Mouse (Mus musculus): ENCODE results near the gene Dusp16. TPM values are rescaled to one million over a fixed set of nuclear protein-coding genes. Genes with fewer than 3 reads are reported as not detected.
"Not testable (repeated sequence)": the region's sequence is repeated elsewhere in the genome, so short reads cannot be mapped to it uniquely, and the experiment has no call there.

Gene Dusp16
- polyA plus RNA-seq, 2 experiments = 3.7 to 4.1 TPM

GRCm38 (mm10) chr6:134685515-134685914 lies 106.9 kb downstream of the Dusp16 start:
- 0 out of 4 replicates have a peak, but pooled peaks cover 0 to 2% of the 10 kb centered on the region in 2 experiments for H3K4me1 ChIP-seq (replicated peaks; ENCODE audit: control insufficient read depth in 2 of 2, insufficient read depth in 2 of 2, low read length in 1 of 2)
- WGBS (ENCODE audit: insufficient replicate concordance) = 77% methylated on average over 6 of the region's 6 CpGs
- TF ChIP-seq CTCF (IDR thresholded peaks at IDR 0.05; ENCODE audit: low read depth) (no peak), EP300 (IDR thresholded peaks at IDR 0.05; ENCODE audit: low read depth) (no peak)
- H3K36me3 ChIP-seq (replicated peaks; ENCODE audit: control insufficient read depth, insufficient read depth, low read depth) = no peaks in the 10 kb centered on the region
- H3K27ac ChIP-seq = no peak overlapping the region
- no peak overlapping the region for H3K4me2 ChIP-seq (ENCODE audit: low read depth)
- H3K9me3 ChIP-seq (ENCODE audit: control insufficient read depth, low read length) = no peaks in the 10 kb centered on the region
- no peak overlapping the region for H3K9ac ChIP-seq (replicated peaks)
- H3K4me3 ChIP-seq (ENCODE audit: insufficient read depth in 1 of 2, low read depth in 2 of 2, low read length in 2 of 2) = no peak overlapping the region
- H3K27me3 ChIP-seq (ENCODE audit: control insufficient read depth, insufficient read depth, low read length) = no peaks in the 10 kb centered on the region
- no peak for DNase-seq (ENCODE audit: low read depth in 3 of 3, low spot score in 3 of 3)
- ATAC-seq (ENCODE audit: insufficient read depth) = no peak

GRCm38 (mm10) chr6:134685040-134685439 lies 107.4 kb downstream of the Dusp16 start:
- Histone ChIP-seq H3K27ac (no peak overlapping the region), H3K4me1 (replicated peaks; ENCODE audit: control insufficient read depth in 2 of 2, insufficient read depth in 2 of 2, low read length in 1 of 2) (0 out of 4 replicates have a peak, but pooled peaks cover 0 to 2% of the 10 kb centered on the region in 2 experiments), H3K27me3 (ENCODE audit: control insufficient read depth, insufficient read depth, low read length) (no peaks in the 10 kb centered on the region), H3K9me3 (ENCODE audit: control insufficient read depth, low read length) (no peaks in the 10 kb centered on the region), H3K36me3 (replicated peaks; ENCODE audit: control insufficient read depth, insufficient read depth, low read depth) (no peaks in the 10 kb centered on the region), H3K9ac (replicated peaks) (no peak overlapping the region), H3K4me3 (ENCODE audit: insufficient read depth in 1 of 2, low read depth in 2 of 2, low read length in 2 of 2) (no peak overlapping the region), H3K4me2 (ENCODE audit: low read depth) (no peak overlapping the region)
- TF ChIP-seq EP300 (IDR thresholded peaks at IDR 0.05; ENCODE audit: low read depth) = no peak
- no peak for TF ChIP-seq CTCF (IDR thresholded peaks at IDR 0.05; ENCODE audit: low read depth)
- DNase-seq (ENCODE audit: low read depth in 3 of 3, low spot score in 3 of 3) (no peak), ATAC-seq (ENCODE audit: insufficient read depth) (no peak)
- 40% methylated on average over 2 of the region's 2 CpGs for WGBS (ENCODE audit: insufficient replicate concordance)

- no peak overlapping the region for H3K4me2 ChIP-seq (ENCODE audit: low read depth)
- H3K27ac ChIP-seq = no peak overlapping the region
- WGBS (ENCODE audit: insufficient replicate concordance) = 66% methylated on average over 6 of the region's 6 CpGs
- no peak overlapping the region for H3K9ac ChIP-seq (replicated peaks)
- ATAC-seq (ENCODE audit: insufficient read depth) (no peak), DNase-seq (ENCODE audit: low read depth in 3 of 3, low spot score in 3 of 3) (no peak)
- no peak for TF ChIP-seq EP300 (IDR thresholded peaks at IDR 0.05; ENCODE audit: low read depth)
- no peak for TF ChIP-seq CTCF (IDR thresholded peaks at IDR 0.05; ENCODE audit: low read depth)
- no peak overlapping the region for H3K4me3 ChIP-seq (ENCODE audit: insufficient read depth in 1 of 2, low read depth in 2 of 2, low read length in 2 of 2)
- no peaks in the 10 kb centered on the region for H3K27me3 ChIP-seq (ENCODE audit: control insufficient read depth, insufficient read depth, low read length)
- H3K4me1 ChIP-seq (replicated peaks; ENCODE audit: control insufficient read depth in 2 of 2, insufficient read depth in 2 of 2, low read length in 1 of 2) = 0 out of 4 replicates have a peak, but pooled peaks cover 0 to 2% of the 10 kb centered on the region in 2 experiments
- no peaks in the 10 kb centered on the region for H3K9me3 ChIP-seq (ENCODE audit: control insufficient read depth, low read length)
- no peaks in the 10 kb centered on the region for H3K36me3 ChIP-seq (replicated peaks; ENCODE audit: control insufficient read depth, insufficient read depth, low read depth)
These were observed 108.0 kb downstream of the Dusp16 start for GRCm38 (mm10) chr6:134684354-134684915.

GRCm38 (mm10) chr6:134679330-134679729 lies 113.1 kb downstream of the Dusp16 start:
- not testable (repeated sequence) for H3K4me1 ChIP-seq (replicated peaks; ENCODE audit: control insufficient read depth in 2 of 2, insufficient read depth in 2 of 2, low read length in 1 of 2); H3K4me3 ChIP-seq (ENCODE audit: insufficient read depth in 1 of 2, low read depth in 2 of 2, low read length in 2 of 2); H3K9me3 ChIP-seq (ENCODE audit: control insufficient read depth, low read length); H3K27me3 ChIP-seq (ENCODE audit: control insufficient read depth, insufficient read depth, low read length); H3K27ac ChIP-seq; H3K36me3 ChIP-seq (replicated peaks; ENCODE audit: control insufficient read depth, insufficient read depth, low read depth); H3K9ac ChIP-seq (replicated peaks); DNase-seq (ENCODE audit: low read depth in 3 of 3, low spot score in 3 of 3); H3K4me2 ChIP-seq (ENCODE audit: low read depth); ATAC-seq (ENCODE audit: insufficient read depth)
- WGBS (ENCODE audit: insufficient replicate concordance) = 50% methylated on average over 4 of the region's 4 CpGs

GRCm38 (mm10) chr6:134678037-134678436 lies 114.4 kb downstream of the Dusp16 start:
- no peak overlapping the region for H3K4me3 ChIP-seq (ENCODE audit: insufficient read depth in 1 of 2, low read depth in 2 of 2, low read length in 2 of 2)
- H3K9ac ChIP-seq (replicated peaks) = no peak overlapping the region
- H3K4me2 ChIP-seq (ENCODE audit: low read depth) = no peak overlapping the region
- H3K4me1 ChIP-seq (replicated peaks; ENCODE audit: control insufficient read depth in 2 of 2, insufficient read depth in 2 of 2, low read length in 1 of 2) = peaks cover 0 to 2% of the 10 kb centered on the region in 2 experiments; a peak in 1 of 4 replicates
- peak in 1 of 3 experiments; percentile 39 for DNase-seq (ENCODE audit: low read depth in 3 of 3, low spot score in 3 of 3)
- peak; percentile 65; the same call in 1 of the 2 replicates for ATAC-seq (ENCODE audit: insufficient read depth)
- TF ChIP-seq EP300 (IDR thresholded peaks at IDR 0.05; ENCODE audit: low read depth) (peak; percentile 82), CTCF (IDR thresholded peaks at IDR 0.05; ENCODE audit: low read depth) (no peak)
- WGBS (ENCODE audit: insufficient replicate concordance) = 12% methylated on average over 3 of the region's 3 CpGs
- H3K9me3 ChIP-seq (ENCODE audit: control insufficient read depth, low read length) = no peaks in the 10 kb centered on the region
- no peaks in the 10 kb centered on the region for H3K36me3 ChIP-seq (replicated peaks; ENCODE audit: control insufficient read depth, insufficient read depth, low read depth)
- no peak overlapping the region for H3K27ac ChIP-seq
- H3K27me3 ChIP-seq (ENCODE audit: control insufficient read depth, insufficient read depth, low read length) = no peaks in the 10 kb centered on the region
